Mouse (Mus musculus): ENCODE measurements at regions not wholly inside any gene's neighbourhood (a gene's known extent, or its start where the extent isn't known, plus 50 kb on each side); places are given as distances from the start of the nearest gene placed in this dataset.
"Not testable (repeated sequence)": the region's sequence is repeated elsewhere in the genome, so short reads cannot be mapped to it uniquely, and the experiment has no call there.

- DNase-seq (ENCODE audit: low read depth) = no peak
Measured at GRCm38 (mm10) chr10:119146342-119146741, 93.5 kb downstream of the Cand1 start.

- no peak for DNase-seq (ENCODE audit: low read depth)
Measured at GRCm38 (mm10) chr10:119142866-119143265, 97.0 kb downstream of the Cand1 start.

- peak; percentile 36 for DNase-seq (ENCODE audit: low read depth)
Measured at GRCm38 (mm10) chr10:119142307-119142706, 97.5 kb downstream of the Cand1 start.

GRCm38 (mm10) chr10:119138237-119138636 lies 101.6 kb downstream of the Cand1 start:
- DNase-seq (ENCODE audit: low read depth) = no peak

GRCm38 (mm10) chr10:119135489-119135924 lies 104.3 kb downstream of the Cand1 start:
- no peak for DNase-seq (ENCODE audit: low read depth)

GRCm38 (mm10) chr10:119134797-119135488 lies 104.9 kb downstream of the Cand1 start:
- DNase-seq (ENCODE audit: low read depth) = no peak

- no peak for DNase-seq (ENCODE audit: low read depth)
Measured at GRCm38 (mm10) chr10:119131977-119132376, 107.9 kb downstream of the Cand1 start.

- no peak for DNase-seq (ENCODE audit: low read depth)
Measured at GRCm38 (mm10) chr10:119130676-119131075, 109.2 kb downstream of the Cand1 start.

GRCm38 (mm10) chr10:119128035-119128434 lies 111.8 kb downstream of the Cand1 start:
- DNase-seq (ENCODE audit: low read depth) = no peak

GRCm38 (mm10) chr10:119123517-119123916 lies 116.3 kb downstream of the Cand1 start:
- no peak for DNase-seq (ENCODE audit: low read depth)

GRCm38 (mm10) chr10:119122347-119122746 lies 117.5 kb downstream of the Cand1 start:
- no peak for DNase-seq (ENCODE audit: low read depth)

- no peak for DNase-seq (ENCODE audit: low read depth)
Measured at GRCm38 (mm10) chr10:119121575-119121974, 118.3 kb downstream of the Cand1 start.

- DNase-seq (ENCODE audit: low read depth) = no peak
Measured at GRCm38 (mm10) chr10:119116843-119117390, 122.9 kb downstream of the Cand1 start.

- DNase-seq (ENCODE audit: low read depth) = not testable (repeated sequence)
Measured at GRCm38 (mm10) chr10:119115200-119115599, 124.7 kb downstream of the Cand1 start.

GRCm38 (mm10) chr10:119114653-119115052 lies 125.2 kb downstream of the Cand1 start:
- DNase-seq (ENCODE audit: low read depth) = peak; percentile 9

GRCm38 (mm10) chr10:119111886-119112285 lies 128.0 kb downstream of the Cand1 start:
- no peak for DNase-seq (ENCODE audit: low read depth)

- no peak for DNase-seq (ENCODE audit: low read depth)
Measured at GRCm38 (mm10) chr10:119111409-119111808, 128.4 kb downstream of the Cand1 start.

GRCm38 (mm10) chr10:119110614-119111013 lies 129.2 kb downstream of the Cand1 start:
- DNase-seq (ENCODE audit: low read depth) = no peak

- no peak for DNase-seq (ENCODE audit: low read depth)
Measured at GRCm38 (mm10) chr10:119109207-119109606, 130.6 kb downstream of the Cand1 start.

GRCm38 (mm10) chr10:119107728-119108127 lies 132.1 kb downstream of the Cand1 start:
- no peak for DNase-seq (ENCODE audit: low read depth)

GRCm38 (mm10) chr10:119106105-119106504 lies 133.8 kb downstream of the Cand1 start:
- no peak for DNase-seq (ENCODE audit: low read depth)

- no peak for DNase-seq (ENCODE audit: low read depth)
Measured at GRCm38 (mm10) chr10:119105279-119105881, 134.5 kb downstream of the Cand1 start.

- DNase-seq (ENCODE audit: low read depth) = no peak
Measured at GRCm38 (mm10) chr10:119100511-119100910, 139.3 kb downstream of the Cand1 start.
